In the genomic region with DNA sequence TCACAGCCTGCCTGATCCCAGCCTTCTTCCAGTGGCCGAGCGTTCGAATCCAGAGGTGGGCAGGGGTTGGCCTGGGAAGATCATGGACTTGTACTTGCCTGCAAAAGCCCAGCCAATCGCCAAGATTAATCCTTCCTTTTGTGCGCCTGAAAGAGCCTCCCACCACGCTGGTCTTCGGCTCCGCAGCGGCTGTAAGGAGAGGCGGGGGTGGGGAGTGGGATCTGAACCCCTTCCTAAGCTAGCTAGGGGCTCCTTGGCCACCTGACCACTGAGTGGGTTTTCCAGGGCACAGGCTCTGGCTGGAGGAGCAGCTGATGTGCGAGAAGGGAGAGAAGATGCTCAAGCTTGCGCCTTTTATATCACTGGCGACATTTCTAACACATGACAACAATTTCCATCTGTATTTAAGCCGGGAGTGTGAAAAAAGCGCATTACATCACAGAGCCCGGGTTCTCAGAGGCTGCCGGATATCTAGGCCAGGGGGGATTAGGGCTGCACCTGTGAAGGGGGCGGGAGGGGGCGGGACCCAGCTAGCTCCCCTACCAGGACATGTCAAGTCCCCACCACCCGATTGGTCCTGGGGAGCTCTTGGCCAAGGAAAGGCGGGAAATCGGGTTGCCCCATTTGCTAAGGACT, we compare ENCODE assay signal across 9 mouse cellular contexts.
DNase-seq lines count a peak whose midpoint lies in the region; ATAC-seq lines count a peak whose summit lies in the region.
"Had no signal": no experiment of that assay in that cellular context is flagged by ENCODE, and none has a peak within 500 bp of the region (broad histone marks: within the 10 kb centered on the region; RNA-seq: fewer than 3 reads in every experiment).

No protein-coding gene starts in this region.

- peaks cover 19% of the 10 kb centered on the region for H3K4me1 ChIP-seq in lung, embryonic 15.5 days
- H3K4me1 ChIP-seq in embryonic facial prominence, embryonic 12.5 days: peaks cover 28% of the 10 kb centered on the region
- H3K4me1 ChIP-seq in intestine, embryonic 14.5 days (replicated peaks; ENCODE audit: control insufficient read depth, insufficient read depth, low read length): peaks cover 6% of the 10 kb centered on the region; the same call in 1 of the 2 replicates
- peaks cover 56% of the 10 kb centered on the region for H3K4me1 ChIP-seq in midbrain, embryonic 12.5 days

- peak overlapping the region; percentile 25 for H3K4me3 ChIP-seq in lung, embryonic 15.5 days
- H3K4me3 ChIP-seq in embryonic facial prominence, embryonic 12.5 days: peak overlapping the region; percentile 35
- peak overlapping the region; percentile 21 for H3K4me3 ChIP-seq in intestine, embryonic 14.5 days (ENCODE audit: low read depth, low read length)
- H3K4me3 ChIP-seq in midbrain, embryonic 12.5 days: peak overlapping the region; percentile 49

- 10% methylated on average over 22 of the region's 22 CpGs for WGBS in lung, embryonic 15.5 days
- 4% methylated on average over 22 of the region's 22 CpGs for WGBS in embryonic facial prominence, embryonic 12.5 days
- WGBS in intestine, embryonic 14.5 days: 10% methylated on average over 22 of the region's 22 CpGs
- WGBS in midbrain, embryonic 12.5 days: 2% methylated on average over 22 of the region's 22 CpGs

- H3K27ac ChIP-seq in lung, embryonic 15.5 days: peak overlapping the region; percentile 69
- peak overlapping the region; percentile 92 for H3K27ac ChIP-seq in embryonic facial prominence, embryonic 12.5 days
- H3K27ac ChIP-seq in intestine, embryonic 14.5 days (ENCODE audit: low read depth): peak overlapping the region; percentile 64; the same call in 1 of the 2 replicates
- peak overlapping the region; percentile 98 for H3K27ac ChIP-seq in midbrain, embryonic 12.5 days (replicated peaks)
- H3K27ac ChIP-seq: liver, embryonic 14.5 days had no signal

- no peak for DNase-seq in lung, postnatal 25 days (ENCODE audit: low spot score)
- DNase-seq in intestine, embryonic 14.5 days (ENCODE audit: low spot score): no peak
- no peak for DNase-seq in ovary, postnatal 10 days (ENCODE audit: low spot score)
- no peak for DNase-seq in spleen, postnatal 10 days (ENCODE audit: low spot score in 2 of 2)

- no peaks in the 10 kb centered on the region for H3K36me3 ChIP-seq in lung, embryonic 15.5 days
- no peaks in the 10 kb centered on the region for H3K36me3 ChIP-seq in embryonic facial prominence, embryonic 12.5 days
- no peaks in the 10 kb centered on the region for H3K36me3 ChIP-seq in intestine, embryonic 14.5 days (ENCODE audit: control insufficient read depth, insufficient read depth, low read length)
- H3K36me3 ChIP-seq in midbrain, embryonic 12.5 days: no peaks in the 10 kb centered on the region

- no peaks in the 10 kb centered on the region for H3K27me3 ChIP-seq in lung, embryonic 15.5 days
- H3K27me3 ChIP-seq in embryonic facial prominence, embryonic 12.5 days: no peaks in the 10 kb centered on the region
- 0 out of 2 replicates have a peak, but pooled peaks cover 4% of the 10 kb centered on the region for H3K27me3 ChIP-seq in intestine, embryonic 14.5 days (replicated peaks; ENCODE audit: control insufficient read depth, insufficient read depth, low read length)
- H3K27me3 ChIP-seq in midbrain, embryonic 12.5 days: no peaks in the 10 kb centered on the region

- no peak overlapping the region; the same call in 1 of the 2 replicates for H3K9ac ChIP-seq in lung, embryonic 15.5 days
- H3K9ac ChIP-seq in embryonic facial prominence, embryonic 12.5 days: peak overlapping the region; percentile 61
- peak overlapping the region; percentile 25 for H3K9ac ChIP-seq in intestine, embryonic 14.5 days (ENCODE audit: low read length)
- peak overlapping the region; percentile 64 for H3K9ac ChIP-seq in midbrain, embryonic 12.5 days (replicated peaks)
- H3K9ac ChIP-seq: liver, embryonic 14.5 days had no signal

- H3K9me3 ChIP-seq in lung, embryonic 15.5 days: no peaks in the 10 kb centered on the region
- no peaks in the 10 kb centered on the region for H3K9me3 ChIP-seq in embryonic facial prominence, embryonic 12.5 days
- no peaks in the 10 kb centered on the region for H3K9me3 ChIP-seq in intestine, embryonic 14.5 days (ENCODE audit: control insufficient read depth, low read length)
- no peaks in the 10 kb centered on the region for H3K9me3 ChIP-seq in midbrain, embryonic 12.5 days

- peak; percentile 46; the same call in 1 of the 2 replicates for ATAC-seq in lung, embryonic 15.5 days (ENCODE audit: borderline replicate concordance, extremely low read depth, low FRiP score, low TSS enrichment)
- ATAC-seq in embryonic facial prominence, embryonic 12.5 days (ENCODE audit: insufficient number of reproducible peaks, insufficient read depth, low FRiP score, low TSS enrichment): no peak; the same call in 1 of the 2 replicates
- peak; percentile 40 for ATAC-seq in intestine, embryonic 14.5 days (replicated peaks; ENCODE audit: low FRiP score, low TSS enrichment, low read depth)
- ATAC-seq in midbrain, embryonic 12.5 days (ENCODE audit: low FRiP score, low read depth): peak; percentile 69
- ATAC-seq in megakaryocyte, adult 5-6 weeks (ENCODE audit: poor library complexity, severe bottlenecking): no peak

- peak overlapping the region; percentile 49 for H3K4me2 ChIP-seq in lung, embryonic 15.5 days
- H3K4me2 ChIP-seq in embryonic facial prominence, embryonic 12.5 days (replicated peaks): peak overlapping the region; percentile 63
- peak overlapping the region; percentile 51 for H3K4me2 ChIP-seq in intestine, embryonic 14.5 days (ENCODE audit: low read length)
- H3K4me2 ChIP-seq in midbrain, embryonic 12.5 days (replicated peaks): peak overlapping the region; percentile 72

Comparison
In these comparisons a context has a peak if more than half of its experiments do, and no peak if none do; other contexts are left out.
1. ATAC-seq: peak in lung, embryonic 15.5 days (single experiment), intestine, embryonic 14.5 days (single experiment) and midbrain, embryonic 12.5 days (single experiment); none in embryonic facial prominence, embryonic 12.5 days (single experiment) and megakaryocyte, adult 5-6 weeks (single experiment).
2. Peak in every context shown above with its lines, with median percentiles within 50 percentile points of each other: H3K27ac ChIP-seq, H3K4me2 ChIP-seq and H3K4me3 ChIP-seq.